Mouse (Mus musculus) lung, adult 10 weeks (tissue): ENCODE measurements around the gene Yjefn3. TPM values are rescaled to one million over a fixed set of nuclear protein-coding genes. Genes with fewer than 3 reads are reported as not detected.

ENCODE experiments used
- polyA plus RNA-seq: library from polyadenylated mRNA; stranded (reverse); fragments of 350-450 nt; fragmentation: Illumina TruSeq; extraction: RNeasy Lipid Tissue Mini Kit (QIAGEN cat#74804); gene quantifications from one replicate; pipeline ENCODE4 v1.2.3, GENCODE M21; 2014; ENCODE audit warnings: low read depth, low replicate concordance; ENCODE audit not compliant: insufficient read depth

Yjefn3 gene
- 2.1 TPM for polyA plus RNA-seq

DNA sequence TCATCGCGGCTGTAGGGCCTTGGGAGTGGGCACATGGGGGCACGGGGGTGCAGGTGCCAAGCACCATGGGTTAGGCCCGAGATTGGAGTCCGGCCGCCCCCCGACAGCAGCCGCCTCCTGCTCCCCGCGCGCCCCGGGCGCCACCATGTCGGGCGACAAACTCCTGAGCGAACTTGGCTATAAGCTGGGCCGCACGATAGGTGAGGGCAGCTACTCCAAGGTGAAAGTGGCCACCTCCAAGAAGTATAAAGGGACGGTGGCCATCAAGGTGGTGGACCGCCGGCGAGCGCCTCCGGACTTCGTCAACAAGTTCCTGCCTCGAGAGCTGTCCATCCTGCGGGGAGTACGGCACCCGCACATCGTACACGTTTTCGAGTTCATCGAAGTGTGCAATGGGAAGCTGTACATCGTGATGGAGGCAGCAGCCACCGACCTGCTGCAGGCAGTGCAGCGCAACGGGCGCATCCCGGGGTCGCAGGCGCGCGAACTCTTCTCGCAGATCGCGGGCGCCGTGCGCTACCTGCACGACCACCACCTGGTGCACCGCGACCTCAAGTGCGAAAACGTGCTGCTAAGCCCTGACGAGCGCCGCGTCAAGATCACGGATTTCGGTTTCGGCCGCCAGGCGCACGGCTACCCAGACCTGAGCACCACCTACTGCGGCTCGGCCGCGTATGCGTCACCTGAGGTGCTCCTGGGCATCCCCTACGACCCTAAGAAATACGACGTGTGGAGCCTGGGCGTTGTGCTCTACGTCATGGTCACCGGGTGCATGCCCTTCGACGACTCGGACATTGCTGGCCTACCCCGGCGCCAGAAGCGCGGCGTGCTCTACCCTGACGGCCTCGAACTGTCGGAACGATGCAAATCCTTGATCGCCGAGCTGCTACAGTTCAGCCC lies at the start of gene Yjefn3, which contains the start of the genes Tssk6 and Ndufa13:
TSS of gene Yjefn3 (minus strand) at position 550 of the 900 bp plus-strand sequence.
TSS of gene Tssk6 (plus strand) at position 22 of the 900 bp plus-strand sequence.
TSS of gene Ndufa13 (minus strand) at position 396 of the 900 bp plus-strand sequence.

DNA sequence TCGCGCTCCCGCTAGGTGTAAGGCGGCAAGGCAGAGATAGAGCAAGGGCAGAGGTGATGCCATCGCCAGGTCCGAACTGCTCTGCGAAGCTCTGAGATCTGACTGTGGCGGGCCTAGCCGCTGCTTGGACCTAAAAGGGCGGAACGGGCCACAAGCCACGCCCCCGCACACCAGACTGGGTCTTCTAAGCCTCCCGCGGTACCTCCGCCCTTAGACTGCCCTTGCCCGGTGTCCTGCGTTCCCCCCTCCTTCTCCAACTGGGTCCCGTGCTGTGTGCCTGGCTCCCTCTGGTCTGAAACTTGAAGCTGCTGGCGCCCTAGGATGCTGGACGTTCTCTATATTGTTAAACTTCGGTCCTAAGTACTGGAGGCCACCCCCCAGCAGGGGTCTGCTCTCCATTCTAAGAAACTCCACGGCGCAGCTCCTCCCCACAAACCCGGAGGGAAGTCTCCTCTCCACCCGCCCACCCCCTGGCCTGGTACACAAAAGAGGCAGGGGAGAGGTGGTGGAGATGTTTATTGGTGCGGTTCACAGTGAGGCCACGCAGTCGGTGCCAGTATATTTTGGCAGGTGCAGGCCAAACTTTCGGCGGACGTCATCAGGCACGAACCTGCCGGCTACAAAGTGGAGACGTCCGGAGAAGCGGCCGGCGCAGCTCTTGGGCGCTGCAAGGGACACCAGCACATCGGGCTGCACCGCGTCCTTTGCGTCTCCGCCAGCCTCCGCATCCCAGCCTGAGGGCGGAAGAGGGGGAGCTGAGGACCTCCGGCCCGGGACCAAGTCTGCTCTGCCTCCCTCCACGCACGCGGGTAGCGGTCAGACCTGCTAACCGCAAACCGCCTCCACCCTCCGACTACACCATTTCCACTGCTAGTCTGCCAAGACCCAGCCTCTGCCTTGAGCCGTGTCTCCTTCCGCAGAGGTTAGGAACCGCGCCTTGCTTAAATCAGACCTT lies 14.9 kb downstream of the Yjefn3 start, which contains the start of gene Cilp2:
TSS of gene Cilp2 (minus strand) at position 399 of the 955 bp plus-strand sequence.

Other genes starting within 250 kb of the Yjefn3 start
- 1.1 TPM for gene Zfp964, start 248.2 kb downstream of the Yjefn3 start, polyA plus RNA-seq
- gene Zfp869, start 192.0 kb downstream of the Yjefn3 start, polyA plus RNA-seq, result 14.2 TPM
- gene Zfp963, start 152.7 kb downstream of the Yjefn3 start, polyA plus RNA-seq, result 4.0 TPM
- not detected for gene Gm20422, start 127.8 kb downstream of the Yjefn3 start, polyA plus RNA-seq
- gene Atp13a1, start 111.5 kb downstream of the Yjefn3 start, polyA plus RNA-seq, result 13.8 TPM
- 11.1 TPM for gene Zfp866, start 111.5 kb downstream of the Yjefn3 start, polyA plus RNA-seq
- gene Gmip, start 94.0 kb downstream of the Yjefn3 start, polyA plus RNA-seq, result 12.9 TPM
- 1.1 TPM for gene Lpar2, start 80.3 kb downstream of the Yjefn3 start, polyA plus RNA-seq
- 2.6 TPM for gene Pbx4, start 70.2 kb downstream of the Yjefn3 start, polyA plus RNA-seq
- gene Cilp2, start 15.0 kb downstream of the Yjefn3 start, polyA plus RNA-seq, result 0.38 TPM
- gene Tssk6, start 528 bp downstream of the Yjefn3 start, polyA plus RNA-seq, result 0.35 TPM
- 137 TPM for gene Ndufa13, start 154 bp downstream of the Yjefn3 start, polyA plus RNA-seq
- 24.1 TPM for gene Gatad2a, start 93.7 kb upstream of the Yjefn3 start, polyA plus RNA-seq
- gene Mau2, start 140.0 kb upstream of the Yjefn3 start, polyA plus RNA-seq, result 17.0 TPM
- 13.9 TPM for gene Sugp1, start 140.1 kb upstream of the Yjefn3 start, polyA plus RNA-seq
- gene Tm6sf2, start 170.2 kb upstream of the Yjefn3 start, polyA plus RNA-seq, result 1.8 TPM
- gene Hapln4, start 180.7 kb upstream of the Yjefn3 start, polyA plus RNA-seq, result not detected
- gene Ncan, start 218.2 kb upstream of the Yjefn3 start, polyA plus RNA-seq, result not detected
- gene Nr2c2ap, start 228.6 kb upstream of the Yjefn3 start, polyA plus RNA-seq, result 20.7 TPM
- gene Rfxank, start 236.4 kb upstream of the Yjefn3 start, polyA plus RNA-seq, result 15.4 TPM
- 30.0 TPM for gene Borcs8, start 236.8 kb upstream of the Yjefn3 start, polyA plus RNA-seq
- gene Mef2b, start 237.0 kb upstream of the Yjefn3 start, polyA plus RNA-seq, result 0.18 TPM